Mouse (Mus musculus) cortical plate, adult 2 months (tissue): Measurements from ENCODE around the gene G430095P16Rik.

Experiments
- CTCF ChIP-seq: fragments of 200-500 bp; IDR thresholded peaks from 2 replicates; pipeline ENCODE4 v1.5.1; 2011; ENCODE audit warnings: mild to moderate bottlenecking, control low read depth, low read length; ENCODE audit not compliant: insufficient read depth; ENCODE audit errors: extremely low read depth
- POLR2A ChIP-seq: fragments of 200-500 bp; IDR thresholded peaks from 2 replicates; pipeline ENCODE4 v1.6.1; 2011; ENCODE audit warnings: mild to moderate bottlenecking, low read length, control low read depth; ENCODE audit not compliant: insufficient read depth; ENCODE audit errors: extremely low read depth

DNA sequence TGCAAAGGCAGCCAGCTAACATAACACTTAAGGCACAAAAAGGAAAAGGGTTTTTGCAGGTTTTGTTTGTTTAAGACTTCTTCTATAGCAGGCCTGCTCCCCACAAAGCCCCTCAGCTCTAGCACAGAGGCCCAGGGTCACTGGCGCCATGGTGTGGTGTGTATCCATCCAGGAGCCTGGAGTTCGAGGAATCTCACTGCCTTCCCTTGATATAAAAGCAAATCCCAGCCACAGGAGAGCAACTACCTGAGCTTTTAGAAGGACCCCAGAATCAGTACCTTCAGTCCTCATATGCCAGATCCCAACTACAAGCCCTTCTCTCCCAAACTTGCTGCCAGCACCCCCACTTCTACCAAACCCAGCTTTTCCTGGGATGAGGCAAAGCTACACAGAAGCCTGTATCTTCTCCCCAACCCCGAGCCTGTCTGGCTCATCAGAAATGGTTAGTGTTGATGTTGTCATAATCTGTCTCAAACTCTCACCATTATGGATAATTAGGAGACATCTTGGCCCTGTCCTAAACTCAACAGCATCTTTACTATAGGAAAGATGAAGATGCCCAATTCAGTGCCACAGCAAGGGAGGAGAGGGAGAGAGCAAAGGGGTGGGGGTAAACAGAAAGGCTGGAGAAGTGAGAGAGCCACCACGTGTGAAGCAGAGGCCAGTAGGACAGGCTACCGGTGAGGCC lies 48.3 kb downstream of the G430095P16Rik start:
- TF ChIP-seq CTCF (no peak), POLR2A (no peak)
